Mouse (Mus musculus) liver, embryonic 15.5 days (tissue): ENCODE measurements around the gene Itga8. TPM values are rescaled to one million over a fixed set of nuclear protein-coding genes. Genes with fewer than 3 reads are reported as not detected.
A peak's percentile ranks its signal among the peaks of the same experiment; 100 is the strongest.

Experiments used
- ATAC-seq: fragments of 200-750 bp; cut with Nextera tagmentation; 2 replicates; pipeline ENCODE4 v1.8.0; 2017; ENCODE audit warnings: moderate number of reproducible peaks, mild to moderate bottlenecking, moderate library complexity; ENCODE audit not compliant: insufficient read depth
- H3K27ac ChIP-seq: fragments of 300-500 bp; sonication (generic); replicated peaks from 2 replicates; pipeline ENCODE4 v1.5.1; 2015; ENCODE audit warnings: mild to moderate bottlenecking, inconsistent platforms
- H3K27me3 ChIP-seq: fragments of 300-500 bp; sonication (generic); 2 replicates; pipeline ENCODE4 v1.6.1; 2015; ENCODE audit warnings: mild to moderate bottlenecking, inconsistent platforms
- H3K36me3 ChIP-seq: fragments of 300-500 bp; sonication (generic); replicated peaks from 2 replicates; pipeline ENCODE4 v1.6.1; 2015; ENCODE audit warnings: moderate library complexity, mild to moderate bottlenecking, inconsistent platforms
- H3K4me1 ChIP-seq: fragments of 300-500 bp; sonication (generic); replicated peaks from 2 replicates; pipeline ENCODE4 v1.6.1; 2015; ENCODE audit warnings: inconsistent platforms
- H3K4me2 ChIP-seq: fragments of 300-500 bp; sonication (generic); 2 replicates; pipeline ENCODE4 v1.6.1; 2015; ENCODE audit warnings: moderate library complexity, mild to moderate bottlenecking, inconsistent platforms
- H3K4me3 ChIP-seq: fragments of 300-500 bp; sonication (generic); replicated peaks from 2 replicates; pipeline ENCODE4 v1.5.1; 2015; ENCODE audit warnings: mild to moderate bottlenecking, inconsistent platforms
- H3K9ac ChIP-seq: fragments of 300-500 bp; sonication (generic); 2 replicates; pipeline ENCODE4 v1.6.1; 2015; ENCODE audit warnings: moderate library complexity, mild to moderate bottlenecking, inconsistent platforms
- H3K9me3 ChIP-seq: fragments of 300-500 bp; sonication (generic); replicated peaks from 2 replicates; pipeline ENCODE4 v1.6.1; 2016; ENCODE audit warnings: inconsistent platforms
- WGBS: fragments of 180-500 bp; shearing (Covaris S2); methylation state at CpG from one replicate; pipeline ENCODE4 v1.1.7; 2015; ENCODE audit warnings: mixed read lengths; ENCODE audit not compliant: insufficient replicate concordance; 5-methylcytosine and 5-hydroxymethylcytosine counted together
- polyA plus RNA-seq: library from polyadenylated mRNA; unstranded; fragments of >200 nt; fragmentation: Nextera tagmentation; extraction: Ambion mirVana; gene quantifications from 2 replicates; pipeline ENCODE4 v1.2.1, GENCODE M21; 2015

The Itga8 gene
- polyA plus RNA-seq, result 2.1 and 2.2 TPM in 2 replicates

DNA sequence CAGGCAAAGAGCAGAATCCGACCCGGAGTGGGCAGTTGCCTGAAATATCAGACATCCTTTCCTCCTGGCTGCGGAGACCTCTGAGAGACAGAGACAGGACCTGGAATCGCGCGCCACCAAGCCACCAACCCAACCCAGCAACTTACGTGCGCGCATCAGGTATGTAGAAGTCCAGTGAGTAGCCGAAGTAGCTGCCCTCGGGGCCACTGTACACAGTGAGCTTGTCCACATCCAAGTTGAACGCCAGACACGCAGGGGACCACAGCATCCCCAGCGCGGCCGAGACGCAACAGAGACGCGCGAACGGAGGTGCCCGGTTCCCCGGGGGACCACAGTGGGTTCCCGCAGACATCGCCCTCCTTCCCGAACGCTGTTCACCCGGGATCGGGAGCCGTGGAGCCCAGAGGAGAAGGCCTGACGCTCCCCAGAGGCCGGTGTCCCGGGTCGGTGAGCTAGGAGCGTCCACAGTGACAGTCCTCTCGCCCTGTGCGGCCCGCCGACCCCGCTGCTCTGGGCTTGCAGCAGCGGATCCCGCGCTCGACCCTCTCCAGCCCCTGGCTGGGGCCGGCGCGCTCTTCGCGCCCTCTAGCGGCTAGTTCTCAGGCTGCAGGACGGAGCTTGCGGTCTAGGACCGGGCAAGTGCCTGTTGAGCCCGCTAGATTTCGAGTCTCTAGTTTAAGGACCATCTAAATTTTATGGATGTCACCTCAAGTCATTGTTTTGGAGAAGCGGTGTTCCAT lies at the start of gene Itga8:
TSS of gene Itga8 (minus strand) at position 492 of the 740 bp plus-strand sequence.
- Histone ChIP-seq H3K4me2 (peak within 1 kb of the TSS; percentile 81), H3K4me3 (peak within 1 kb of the TSS; percentile 55), H3K4me1 (peaks cover 6% of the 10 kb centered on the region; the same call in 1 of the 2 replicates), H3K27ac (no peak within 1 kb of the TSS), H3K36me3 (no peaks in the 10 kb centered on the region), H3K27me3 (peaks cover 42% of the 10 kb centered on the region), H3K9ac (peak within 1 kb of the TSS; percentile 42; the same call in 1 of the 2 replicates), H3K9me3 (no peaks in the 10 kb centered on the region)
- 2% methylated on average over 56 of the region's 56 CpGs for WGBS
- peak; percentile 81 for ATAC-seq

DNA sequence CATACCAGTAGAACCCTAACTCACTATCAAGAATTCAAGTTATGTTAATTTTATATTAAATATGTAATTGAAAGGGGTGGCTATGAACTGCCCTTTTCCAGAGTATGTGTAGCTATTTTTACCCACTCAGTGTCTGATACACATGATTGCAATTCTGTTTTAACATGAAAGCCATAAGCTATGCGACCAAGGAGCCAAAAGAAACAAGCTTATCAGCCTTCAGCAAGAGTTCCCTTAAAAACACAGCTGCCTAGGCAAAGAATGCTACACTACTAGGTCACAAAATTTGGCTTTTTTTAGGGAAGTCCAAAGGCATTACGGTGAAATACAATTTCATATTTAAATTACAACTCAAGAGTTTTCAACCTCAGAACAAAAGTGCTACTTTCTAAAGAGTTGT lies 47.2 kb upstream of the Itga8 start:
- no peaks in the 10 kb centered on the region for H3K27me3 ChIP-seq
- H3K27ac ChIP-seq, result no peak overlapping the region
- H3K9me3 ChIP-seq, result no peaks in the 10 kb centered on the region
- H3K4me2 ChIP-seq, result no peak overlapping the region
- no peak overlapping the region for H3K9ac ChIP-seq
- no peaks in the 10 kb centered on the region for H3K4me1 ChIP-seq
- no peak overlapping the region for H3K4me3 ChIP-seq
- ATAC-seq, result no peak
- peaks cover 36% of the 10 kb centered on the region for H3K36me3 ChIP-seq
- 56% methylated on average over 2 of the region's 2 CpGs for WGBS

DNA sequence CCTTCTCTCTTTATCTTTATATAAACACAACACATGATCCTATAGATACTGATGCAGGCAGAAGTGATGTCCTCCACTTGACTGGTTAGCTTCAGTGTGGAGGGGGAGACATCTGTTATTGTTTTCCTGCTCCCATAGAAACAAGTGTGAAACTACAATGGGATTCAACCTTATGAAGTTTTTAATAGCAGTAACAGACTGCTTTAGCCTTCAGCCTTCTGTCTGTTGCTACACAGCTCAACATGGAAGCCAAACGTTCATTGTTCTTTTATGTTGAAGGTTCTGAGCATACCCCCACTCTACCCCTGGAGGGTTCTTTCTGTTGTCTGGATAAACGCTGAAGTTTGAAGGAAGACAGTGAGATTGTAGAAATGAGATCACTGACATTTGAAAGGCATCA lies 30.2 kb upstream of the Itga8 start:
- Histone ChIP-seq H3K4me2 (no peak overlapping the region), H3K4me3 (no peak overlapping the region), H3K4me1 (peaks cover 4% of the 10 kb centered on the region; the same call in 1 of the 2 replicates), H3K9ac (no peak overlapping the region), H3K9me3 (no peaks in the 10 kb centered on the region), H3K36me3 (no peaks in the 10 kb centered on the region), H3K27ac (no peak overlapping the region), H3K27me3 (no peaks in the 10 kb centered on the region)
- ATAC-seq, result no peak
- WGBS, result 57% methylated on average over 2 of the region's 2 CpGs

DNA sequence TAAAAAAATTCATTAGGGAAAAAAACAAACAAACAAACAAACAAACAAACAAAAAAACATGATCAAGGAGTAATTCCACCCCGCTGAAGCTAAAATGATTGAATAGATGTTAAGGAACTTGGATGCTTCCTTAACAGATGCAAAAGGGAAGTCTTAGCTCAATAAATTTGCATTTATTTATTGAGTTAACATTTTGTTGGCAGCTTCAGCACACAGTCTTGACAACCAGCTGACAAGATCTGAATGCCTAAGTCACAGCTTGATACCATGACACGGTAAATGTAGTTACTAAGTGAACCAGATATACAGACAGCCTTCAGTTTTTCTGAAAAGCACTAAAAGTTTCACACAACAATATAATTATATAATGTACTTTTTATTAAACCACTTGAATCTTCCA lies 27.9 kb upstream of the Itga8 start:
- Histone ChIP-seq H3K27me3 (0 out of 2 replicates have a peak, but pooled peaks cover 3% of the 10 kb centered on the region), H3K4me2 (no peak overlapping the region), H3K9me3 (no peaks in the 10 kb centered on the region), H3K4me1 (peaks cover 6% of the 10 kb centered on the region; the same call in 1 of the 2 replicates), H3K9ac (no peak overlapping the region), H3K36me3 (no peaks in the 10 kb centered on the region), H3K27ac (no peak overlapping the region), H3K4me3 (no peak overlapping the region)
- no peak for ATAC-seq
- 65% methylated on average over 2 of the region's 2 CpGs for WGBS

DNA sequence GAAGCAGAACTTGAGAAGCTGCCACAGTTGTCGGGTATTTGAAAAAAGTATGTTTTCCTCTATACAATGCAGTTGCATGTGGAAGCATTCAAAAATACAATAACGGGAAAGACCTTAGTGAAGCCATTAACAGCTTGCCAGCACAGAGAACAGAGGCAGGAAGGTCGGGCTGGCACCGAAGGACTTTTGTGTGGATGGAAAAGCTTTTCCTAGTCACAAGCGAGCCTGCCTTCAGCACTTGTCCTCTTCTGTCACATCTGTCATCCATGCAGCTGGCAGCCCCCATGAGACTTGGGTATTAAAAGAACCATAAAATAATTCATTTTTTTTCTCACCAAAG lies 27.3 kb upstream of the Itga8 start:
- Histone ChIP-seq H3K4me3 (no peak overlapping the region), H3K27me3 (0 out of 2 replicates have a peak, but pooled peaks cover 3% of the 10 kb centered on the region), H3K4me2 (no peak overlapping the region), H3K9me3 (no peaks in the 10 kb centered on the region), H3K4me1 (peaks cover 6% of the 10 kb centered on the region; the same call in 1 of the 2 replicates), H3K36me3 (no peaks in the 10 kb centered on the region), H3K9ac (no peak overlapping the region), H3K27ac (no peak overlapping the region)
- ATAC-seq, result no peak
- 43% methylated on average over 5 of the region's 5 CpGs for WGBS

DNA sequence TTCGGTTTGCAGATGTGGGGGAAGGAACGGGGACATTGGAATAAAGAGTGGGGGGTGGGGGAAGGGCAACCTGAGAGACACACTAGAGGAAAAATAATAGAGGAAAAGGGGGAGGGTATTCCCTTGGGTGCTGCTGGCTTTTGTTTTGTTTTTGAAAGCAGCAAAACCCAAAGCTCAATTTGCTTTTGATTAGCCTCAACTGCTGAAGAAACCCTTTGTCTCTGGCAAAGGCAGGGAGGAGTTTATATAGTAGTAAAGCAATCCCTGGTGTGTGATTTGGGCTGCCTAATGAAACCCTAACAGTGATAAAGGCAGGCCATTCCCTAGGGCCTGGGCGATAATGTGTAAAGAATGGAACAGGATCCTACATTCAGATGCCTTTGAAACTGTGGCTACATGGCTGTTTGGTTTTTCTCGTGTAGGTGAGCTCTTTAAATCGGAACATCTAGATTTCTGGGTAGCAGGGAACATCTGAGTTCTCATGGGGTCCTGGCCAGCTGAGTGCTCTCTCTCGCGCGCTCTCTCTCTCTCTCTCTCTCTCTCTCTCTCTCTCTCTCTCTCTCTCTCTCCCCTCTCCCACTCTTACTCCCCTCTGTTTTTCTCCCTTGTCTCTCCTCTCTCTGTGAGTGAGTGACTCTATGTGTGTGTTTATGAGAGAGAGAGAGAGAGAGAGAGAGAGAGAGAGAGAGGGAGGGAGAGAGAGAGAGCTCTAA lies 26.8 kb upstream of the Itga8 start:
- Histone ChIP-seq H3K27ac (no peak overlapping the region), H3K27me3 (0 out of 2 replicates have a peak, but pooled peaks cover 3% of the 10 kb centered on the region), H3K9ac (no peak overlapping the region), H3K4me1 (peaks cover 6% of the 10 kb centered on the region; the same call in 1 of the 2 replicates), H3K4me3 (no peak overlapping the region), H3K36me3 (no peaks in the 10 kb centered on the region), H3K4me2 (no peak overlapping the region; the same call in 1 of the 2 replicates), H3K9me3 (no peaks in the 10 kb centered on the region)
- 51% methylated on average over 8 of the region's 8 CpGs for WGBS
- no peak for ATAC-seq

DNA sequence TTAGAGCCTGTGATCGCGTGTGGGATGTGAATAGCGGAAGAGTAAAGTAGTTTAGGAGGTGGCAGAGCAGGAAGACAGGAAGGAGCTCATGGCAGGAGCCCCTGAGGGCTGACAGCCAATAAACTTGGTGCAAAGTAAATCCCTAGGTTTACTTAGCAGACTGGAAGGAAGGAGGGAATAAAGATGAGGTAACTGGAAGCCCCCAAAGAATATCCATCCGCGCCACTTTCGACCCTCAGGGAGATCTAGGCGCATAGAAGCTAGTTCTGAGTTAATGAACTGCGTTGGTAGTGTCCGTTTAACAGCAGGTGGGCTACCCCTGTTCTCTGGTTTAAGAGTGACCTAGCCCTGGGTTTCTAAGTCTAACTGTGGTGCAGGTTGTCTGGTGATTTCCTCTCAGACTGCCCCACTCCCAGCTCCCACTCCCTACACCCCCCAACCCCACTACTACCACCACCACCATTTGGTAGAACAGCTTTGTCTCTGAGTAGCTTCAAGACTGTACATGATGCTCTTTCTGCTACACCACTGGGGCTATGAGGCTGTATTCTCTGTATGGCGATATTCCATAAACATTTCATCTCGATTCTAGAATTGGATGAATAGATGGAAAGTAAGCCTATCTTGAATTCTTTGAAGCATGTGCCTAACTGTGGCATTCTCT lies 26.1 kb upstream of the Itga8 start:
- no peak; the same call in 1 of the 2 replicates for ATAC-seq
- Histone ChIP-seq H3K4me1 (peaks cover 6% of the 10 kb centered on the region; the same call in 1 of the 2 replicates), H3K9me3 (no peaks in the 10 kb centered on the region), H3K36me3 (no peaks in the 10 kb centered on the region), H3K27ac (no peak overlapping the region), H3K4me3 (peak overlapping the region; percentile 47), H3K27me3 (0 out of 2 replicates have a peak, but pooled peaks cover 3% of the 10 kb centered on the region), H3K9ac (no peak overlapping the region; the same call in 1 of the 2 replicates), H3K4me2 (peak overlapping the region; percentile 69)
- WGBS, result 38% methylated on average over 11 of the region's 11 CpGs

DNA sequence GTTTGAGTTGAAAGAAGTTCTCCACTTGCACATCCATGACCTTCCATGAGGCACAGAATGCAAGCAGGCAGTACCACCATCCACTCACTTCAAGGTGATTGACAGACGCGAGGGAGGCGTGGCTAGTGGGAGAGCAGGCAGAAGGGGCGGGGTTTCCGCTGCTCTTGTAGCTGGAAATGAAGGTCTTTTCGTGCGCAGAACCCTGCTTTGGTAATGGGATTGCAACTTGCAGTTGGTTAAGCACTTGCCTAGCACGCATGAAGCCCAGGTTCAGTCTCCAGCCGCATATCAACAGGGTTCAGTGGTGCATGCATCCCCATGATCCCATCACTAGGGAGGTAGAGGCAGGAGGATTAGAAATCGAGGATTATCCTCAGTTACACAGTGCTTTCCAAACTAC lies 25.5 kb upstream of the Itga8 start:
- H3K36me3 ChIP-seq, result no peaks in the 10 kb centered on the region
- ATAC-seq, result peak; percentile 52
- H3K27me3 ChIP-seq, result 0 out of 2 replicates have a peak, but pooled peaks cover 3% of the 10 kb centered on the region
- WGBS, result 6% methylated on average over 10 of the region's 10 CpGs
- H3K27ac ChIP-seq, result no peak overlapping the region
- peaks cover 6% of the 10 kb centered on the region; the same call in 1 of the 2 replicates for H3K4me1 ChIP-seq
- H3K9ac ChIP-seq, result no peak overlapping the region; the same call in 1 of the 2 replicates
- peak overlapping the region; percentile 69 for H3K4me2 ChIP-seq
- peak overlapping the region; percentile 47 for H3K4me3 ChIP-seq
- no peaks in the 10 kb centered on the region for H3K9me3 ChIP-seq

DNA sequence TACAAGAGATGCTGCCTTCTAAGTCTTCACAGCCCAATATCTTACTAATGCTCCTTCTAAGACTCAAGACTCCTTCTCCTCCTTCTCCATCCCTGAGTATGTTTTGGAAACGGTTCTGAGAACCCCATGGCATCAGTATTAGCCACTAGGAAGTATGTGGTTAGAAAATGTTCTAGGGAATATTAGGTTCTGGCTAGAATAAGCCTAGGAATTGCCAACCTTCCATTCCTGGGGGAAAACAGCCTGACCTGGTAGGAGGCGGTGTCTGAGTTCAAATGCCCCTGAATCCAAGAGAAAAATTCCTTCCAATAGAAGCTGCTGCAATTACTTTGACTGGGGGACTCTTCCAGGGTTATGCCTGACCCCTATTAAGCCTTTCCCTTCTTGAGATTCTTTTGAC lies 24.1 kb upstream of the Itga8 start:
- Histone ChIP-seq H3K27ac (no peak overlapping the region), H3K27me3 (0 out of 2 replicates have a peak, but pooled peaks cover 3% of the 10 kb centered on the region), H3K4me1 (peaks cover 6% of the 10 kb centered on the region; the same call in 1 of the 2 replicates), H3K9me3 (no peaks in the 10 kb centered on the region), H3K4me2 (no peak overlapping the region), H3K36me3 (no peaks in the 10 kb centered on the region), H3K9ac (no peak overlapping the region), H3K4me3 (no peak overlapping the region)
- no peak for ATAC-seq
- 60% methylated on average over 2 of the region's 2 CpGs for WGBS

DNA sequence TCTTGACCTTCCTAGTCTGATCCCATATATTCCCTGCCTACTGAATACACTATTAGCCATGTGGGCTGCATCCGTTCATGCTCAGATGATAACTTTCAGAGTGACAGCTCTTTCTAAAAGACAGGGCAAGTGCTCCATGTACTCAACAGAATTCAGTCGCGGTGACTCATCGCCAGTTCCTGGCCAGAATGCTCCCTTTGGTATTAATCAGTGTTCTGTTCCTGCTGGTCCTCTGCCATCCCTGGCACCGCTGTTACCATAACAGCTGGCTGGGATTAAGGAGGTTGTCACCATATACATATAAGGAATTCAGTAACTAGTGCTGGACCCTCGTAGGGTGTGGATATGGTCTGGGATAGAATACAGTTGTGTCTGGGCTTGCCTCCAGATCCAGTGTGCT lies 23.7 kb upstream of the Itga8 start:
- H3K4me1 ChIP-seq, result peaks cover 6% of the 10 kb centered on the region; the same call in 1 of the 2 replicates
- WGBS, result 74% methylated on average over 6 of the region's 6 CpGs
- no peaks in the 10 kb centered on the region for H3K36me3 ChIP-seq
- no peak overlapping the region for H3K27ac ChIP-seq
- H3K9ac ChIP-seq, result no peak overlapping the region
- H3K27me3 ChIP-seq, result 0 out of 2 replicates have a peak, but pooled peaks cover 3% of the 10 kb centered on the region
- ATAC-seq, result no peak
- H3K4me2 ChIP-seq, result no peak overlapping the region
- H3K9me3 ChIP-seq, result no peaks in the 10 kb centered on the region
- H3K4me3 ChIP-seq, result no peak overlapping the region

DNA sequence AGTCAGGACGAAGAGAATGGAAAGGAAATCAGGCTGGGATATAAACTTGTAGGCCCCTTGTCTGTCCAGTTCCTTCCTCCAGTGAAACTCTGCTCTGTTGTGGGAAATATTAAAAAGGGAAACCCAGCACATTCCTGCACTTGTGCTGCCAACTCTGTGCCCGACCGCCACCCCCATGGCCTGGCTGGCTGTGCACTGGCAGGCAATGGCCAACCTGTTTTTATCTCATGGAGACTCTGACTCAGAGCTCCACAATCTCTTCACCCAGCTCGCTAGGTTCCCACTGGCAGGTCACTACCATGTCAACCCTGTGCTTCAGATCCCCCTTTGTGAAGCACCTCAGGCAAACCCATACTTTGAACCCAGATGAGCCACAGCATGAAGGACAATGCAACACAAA lies 19.2 kb upstream of the Itga8 start:
- no peaks in the 10 kb centered on the region for H3K27me3 ChIP-seq
- H3K4me2 ChIP-seq, result no peak overlapping the region
- no peak overlapping the region for H3K27ac ChIP-seq
- no peak overlapping the region for H3K9ac ChIP-seq
- H3K36me3 ChIP-seq, result no peaks in the 10 kb centered on the region
- no peak for ATAC-seq
- no peak overlapping the region for H3K4me3 ChIP-seq
- H3K9me3 ChIP-seq, result no peaks in the 10 kb centered on the region
- H3K4me1 ChIP-seq, result no peaks in the 10 kb centered on the region; the same call in 1 of the 2 replicates
- 55% methylated on average over 4 of the region's 4 CpGs for WGBS
